Mouse (Mus musculus) brain, embryonic 14.5 days (tissue): Measurements from ENCODE around the gene Marc1. TPM values are rescaled to one million over a fixed set of nuclear protein-coding genes. Genes with fewer than 3 reads are reported as not detected.

Experiments
- DNase-seq: peaks from one replicate; pipeline ENCODE4 v3.0.0-alpha.2; 2011; ENCODE audit warnings: low read depth
- CTCF ChIP-seq: fragments of 200-500 bp; IDR thresholded peaks from 2 replicates; pipeline ENCODE4 v1.5.1; 2012; ENCODE audit warnings: inconsistent platforms, mild to moderate bottlenecking, moderate library complexity, borderline replicate concordance; ENCODE audit not compliant: insufficient read depth, insufficient read length; ENCODE audit errors: extremely low read depth
- POLR2A ChIP-seq: fragments of 200-500 bp; IDR thresholded peaks from 2 replicates; pipeline ENCODE4 v1.6.1; 2012; ENCODE audit warnings: mild to moderate bottlenecking, inconsistent platforms, borderline replicate concordance; ENCODE audit not compliant: poor library complexity, insufficient read depth, insufficient read length, severe bottlenecking; ENCODE audit errors: extremely low read depth
- polyA plus RNA-seq: library from polyadenylated mRNA; depleted of rRNA; stranded (reverse); fragments of >200 nt; gene quantifications from 2 replicates; pipeline ENCODE4 v1.2.3, GENCODE M21; 2012

Marc1 gene
- polyA plus RNA-seq, 1 experiment, result 0.33 TPM

- TF ChIP-seq POLR2A (no peak), CTCF (no peak)
- peak; percentile 23 for DNase-seq
These were observed 3.3 kb downstream of the Marc1 start for GRCm38 (mm10) chr1:184807627-184808417.

GRCm38 (mm10) chr1:184807123-184807522 is 4.0 kb downstream of the Marc1 start:
- no peak for DNase-seq
- TF ChIP-seq POLR2A, result no peak
- no peak for TF ChIP-seq CTCF

- DNase-seq, result no peak
- TF ChIP-seq POLR2A (no peak), CTCF (no peak)
These were observed 5.4 kb downstream of the Marc1 start for GRCm38 (mm10) chr1:184805749-184806148.

- peak; percentile 55 for DNase-seq
- TF ChIP-seq POLR2A, result no peak
- peak; percentile 48; the same call in 1 of the 2 replicates for TF ChIP-seq CTCF
These were observed 17.8 kb downstream of the Marc1 start for GRCm38 (mm10) chr1:184793163-184793876.

GRCm38 (mm10) chr1:184791109-184791508 is 20.0 kb downstream of the Marc1 start:
- TF ChIP-seq CTCF (peak; percentile 74; the same call in 1 of the 2 replicates), POLR2A (no peak)
- DNase-seq, result peak; percentile 56

GRCm38 (mm10) chr1:184786376-184787151 is 24.5 kb downstream of the Marc1 start:
- TF ChIP-seq CTCF (peak; percentile 27; the same call in 1 of the 2 replicates), POLR2A (no peak)
- no peak for DNase-seq

- DNase-seq, result no peak
- TF ChIP-seq CTCF (no peak), POLR2A (no peak)
These were observed 27.5 kb downstream of the Marc1 start for GRCm38 (mm10) chr1:184783641-184784040.

GRCm38 (mm10) chr1:184782161-184782513 is 29.0 kb downstream of the Marc1 start:
- DNase-seq, result peak; percentile 5
- TF ChIP-seq POLR2A, result no peak
- TF ChIP-seq CTCF, result no peak

- DNase-seq, result no peak
- no peak for TF ChIP-seq POLR2A
- no peak for TF ChIP-seq CTCF
These were observed 29.6 kb downstream of the Marc1 start for GRCm38 (mm10) chr1:184781286-184782160.

GRCm38 (mm10) chr1:184778157-184778556 is 33.0 kb downstream of the Marc1 start:
- no peak for TF ChIP-seq POLR2A
- no peak for TF ChIP-seq CTCF
- DNase-seq, result no peak
